Mouse (Mus musculus) colon, adult 2 months (tissue): ENCODE measurements around the gene Tmem72. TPM values are rescaled to one million over a fixed set of nuclear protein-coding genes. Genes with fewer than 3 reads are reported as not detected.

Experiments used
- polyA plus RNA-seq: library from polyadenylated mRNA; depleted of rRNA; stranded (reverse); fragments of >200 nt; gene quantifications from 2 replicates; pipeline ENCODE4 v1.2.3, GENCODE M21; 2012; rRNA removed

Tmem72 gene
- 0.01 TPM in 1 of 2 replicates, not detected in the other for polyA plus RNA-seq

GRCm38 (mm10) chr6:116716666-116717065 is at the start of gene Tmem72:
Gene Tmem72, minus strand, starts transcription at chr6:116716913.

GRCm38 (mm10) chr6:116673471-116674282 is 43.0 kb downstream of the Tmem72 start, which contains the start of gene Rassf4:
Gene Rassf4, minus strand, starts transcription at chr6:116673952.

GRCm38 (mm10) chr6:116650406-116650805 is 66.3 kb downstream of the Tmem72 start, which contains the start of gene Depp1:
Gene Depp1, plus strand, starts transcription at chr6:116650609.

Other genes starting within 250 kb of the Tmem72 start
- not detected in 2 replicates for gene Olfr211, start 227.8 kb downstream of the Tmem72 start, polyA plus RNA-seq
- gene Olfr212, start 210.4 kb downstream of the Tmem72 start, polyA plus RNA-seq: not detected in 2 replicates
- not detected in 2 replicates for gene Olfr213, start 178.5 kb downstream of the Tmem72 start, polyA plus RNA-seq
- not detected in 2 replicates for gene Gm5580, start 165.8 kb downstream of the Tmem72 start, polyA plus RNA-seq
- not detected in 2 replicates for gene Olfr214, start 162.7 kb downstream of the Tmem72 start, polyA plus RNA-seq
- not detected in 2 replicates for gene Olfr215, start 132.7 kb downstream of the Tmem72 start, polyA plus RNA-seq
- gene Zfp422, start 87.9 kb downstream of the Tmem72 start, polyA plus RNA-seq: 5.2 and 8.7 TPM in 2 replicates
- gene Depp1, start 66.3 kb downstream of the Tmem72 start, polyA plus RNA-seq: 4.9 and 6.0 TPM in 2 replicates
- 6.1 and 7.4 TPM in 2 replicates for gene Rassf4, start 43.0 kb downstream of the Tmem72 start, polyA plus RNA-seq